Comparison of ENCODE assay signal across 9 mouse cellular contexts in the genomic region with DNA sequence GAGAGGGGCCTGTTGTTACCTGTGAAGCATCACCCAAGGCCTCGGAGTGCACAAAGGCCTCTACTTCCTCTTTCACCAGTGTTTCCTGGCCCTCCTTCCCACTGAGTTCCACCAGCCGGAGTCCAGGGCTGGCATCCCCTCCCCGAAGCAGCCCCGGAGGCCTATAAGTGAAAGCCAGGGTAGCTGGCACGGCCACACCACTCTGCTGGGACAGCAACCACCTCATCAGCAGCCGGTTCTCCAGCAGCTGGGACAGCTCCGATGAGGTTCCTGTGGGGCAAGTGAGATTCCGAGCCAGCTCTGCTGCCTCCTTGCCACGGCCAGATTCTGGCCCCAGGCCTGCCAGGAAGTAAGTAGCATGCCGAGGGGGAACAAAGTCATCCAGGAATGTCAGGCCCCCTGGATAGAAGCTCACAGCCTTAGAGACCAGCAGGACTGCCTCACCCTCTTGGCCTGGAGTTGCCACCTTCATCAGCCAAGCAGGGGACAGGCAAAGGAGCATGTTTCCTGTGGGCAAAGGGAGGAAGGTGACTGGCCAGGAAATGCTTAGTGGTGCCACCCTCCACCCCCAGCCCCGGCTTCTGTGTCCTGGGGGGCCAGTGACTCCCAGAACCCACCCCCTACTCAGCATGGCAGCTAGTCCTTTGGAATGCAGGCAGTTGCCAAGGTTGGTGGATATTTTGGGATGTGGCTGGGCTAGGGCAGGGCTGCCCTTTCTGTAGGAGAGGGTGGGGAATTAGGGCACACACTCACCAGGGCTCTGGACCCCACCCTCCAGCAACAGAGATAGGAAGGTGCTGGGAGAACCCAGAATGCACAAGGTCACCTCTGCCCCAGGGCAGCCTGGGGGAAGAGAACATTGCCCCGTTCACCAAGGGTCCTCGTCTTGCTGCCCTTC. TPM values are rescaled to one million over a fixed set of nuclear protein-coding genes. Genes with fewer than 3 reads are reported as not detected.
DNase-seq lines count a peak whose midpoint lies in the region; ATAC-seq and TF ChIP-seq lines count a peak whose summit lies in the region.
"Had no signal": no experiment of that assay in that cellular context is flagged by ENCODE, and none has a peak within 500 bp of the region (broad histone marks: within the 10 kb centered on the region; RNA-seq: fewer than 3 reads in every experiment).

No protein-coding gene starts in this region.

- in situ Hi-C loops in Patski (cut with MboI; ENCODE audit: low pct_unique_long_range_greater_than_20kb) = no loop called here

- ATAC-seq in kidney, embryonic 14.5 days (ENCODE audit: low FRiP score, low TSS enrichment) = no peak
- peak; percentile 16 for ATAC-seq in Patski
- no peak for ATAC-seq in limb, embryonic 15.5 days (ENCODE audit: insufficient number of reproducible peaks, low FRiP score, low TSS enrichment, low read depth)

- 0 out of 2 replicates have a peak, but pooled peaks cover 3% of the 10 kb centered on the region for H3K27me3 ChIP-seq in kidney, embryonic 14.5 days (ENCODE audit: control insufficient read depth, insufficient read depth, low read length)
- H3K27me3 ChIP-seq in Patski = no peaks in the 10 kb centered on the region
- no peaks in the 10 kb centered on the region for H3K27me3 ChIP-seq in limb, embryonic 15.5 days

- POLR2A ChIA-PET in Patski (lab: Charles Lee) = interaction anchor here (0.8 to 3.3 kb wide), 8 partner anchors 11 to 46 kb away, joined by 3 to 22 read pairs (median 4); partner anchors contain the start of genes AC109138.7, Clcf1, Ppp1ca and Rad9a

- H3K36me3 ChIP-seq in kidney, embryonic 14.5 days (ENCODE audit: control insufficient read depth, insufficient read depth, low read length) = no peaks in the 10 kb centered on the region
- H3K36me3 ChIP-seq in limb, embryonic 15.5 days = no peaks in the 10 kb centered on the region

- intact Hi-C loops in gastrocnemius, adult 2 months (cut with DNase I) = loop anchor here (2.0 kb wide), 1 partner anchor 57 kb away; no protein-coding TSS in a partner anchor

- H3K4me1 ChIP-seq in kidney, embryonic 14.5 days (ENCODE audit: control insufficient read depth, insufficient read depth, low read length) = peaks cover 21% of the 10 kb centered on the region
- H3K4me1 ChIP-seq in limb, embryonic 15.5 days = peaks cover 39% of the 10 kb centered on the region

- no peak overlapping the region for H3K27ac ChIP-seq in kidney, embryonic 14.5 days (ENCODE audit: low read depth, low read length)
- peak overlapping the region; percentile 98 for H3K27ac ChIP-seq in gastrocnemius, adult 2 months
- H3K27ac ChIP-seq in limb, embryonic 15.5 days = peak overlapping the region; percentile 66
- H3K27ac ChIP-seq: liver, embryonic 14.5 days had no signal

- CTCF ChIA-PET in Patski (lab: Charles Lee) = interaction anchor here (1.2 to 2.2 kb wide), 4 partner anchors 10 to 57 kb away, joined by 4 to 8 read pairs (median 6); partner anchors contain the start of genes Ppp1ca, Rad9a and Tbc1d10c

- H3K9me3 ChIP-seq in kidney, embryonic 14.5 days (ENCODE audit: control insufficient read depth, low read length) = no peaks in the 10 kb centered on the region
- H3K9me3 ChIP-seq in limb, embryonic 15.5 days = no peaks in the 10 kb centered on the region

- no peak for DNase-seq in kidney, postnatal 4 days
- peak; percentile 58 for DNase-seq in Patski (ENCODE audit: low read depth, low spot score)
- peak; percentile 84 for DNase-seq in gastrocnemius, adult 2 months
- DNase-seq in adrenal gland, adult 8-10 months = no peak
- DNase-seq in right cerebral cortex, postnatal 36 days (ENCODE audit: low spot score in 2 of 2) = no peak
- DNase-seq in thymus, postnatal 10 days (ENCODE audit: low spot score in 2 of 2) = no peak

- 74% methylated on average over 13 of the region's 13 CpGs for WGBS in kidney, embryonic 14.5 days
- WGBS in limb, embryonic 15.5 days = 43% methylated on average over 13 of the region's 13 CpGs

- H3K4me2 ChIP-seq in kidney, embryonic 14.5 days (replicated peaks; ENCODE audit: low read depth, low read length) = no peak overlapping the region
- no peak overlapping the region for H3K4me2 ChIP-seq in limb, embryonic 15.5 days

- H3K4me3 ChIP-seq in kidney, embryonic 14.5 days (ENCODE audit: low read length) = no peak overlapping the region
- H3K4me3 ChIP-seq in gastrocnemius, adult 2 months = peak overlapping the region; percentile 79
- no peak overlapping the region for H3K4me3 ChIP-seq in limb, embryonic 15.5 days

- TF ChIP-seq CTCF in Patski (IDR thresholded peaks at IDR 0.05) = no peak
- TF ChIP-seq CTCF in gastrocnemius, adult 2 months (IDR thresholded peaks at IDR 0.05) = no peak

- 0 out of 2 replicates have a peak overlapping the region, but pooled peaks have one; percentile 23 for H3K9ac ChIP-seq in kidney, embryonic 14.5 days (ENCODE audit: low read depth, low read length)
- no peak overlapping the region for H3K9ac ChIP-seq in limb, embryonic 15.5 days
- H3K9ac ChIP-seq: liver, embryonic 14.5 days had no signal

RNA-seq across cellular contexts. Expression of gene Carns1, which starts 3.6 kb away (rescaled TPM):
- polyA plus RNA-seq in kidney, embryonic 14.5 days (2014; fragmentation: Nextera tagmentation; extraction: Ambion mirVana) = 1.7 and 1.9 TPM in 2 replicates
- polyA plus RNA-seq in Patski (2021) = 13.7 TPM
- total RNA-seq in gastrocnemius, adult 2 months (2021) = 10 to 100 TPM; 23.1 to 25.9 TPM
- 1.8 and 2.7 TPM in 2 replicates for polyA plus RNA-seq in limb, embryonic 15.5 days (2015; fragmentation: Nextera tagmentation; extraction: Ambion mirVana)
- 1 to 10 TPM; 3.6 to 6.8 (median 5.2) TPM for total RNA-seq in adrenal gland, adult 8-10 months (2022)

RNA-seq across cellular contexts. Expression of gene Rps6kb2, which starts 8.5 kb away (rescaled TPM):
- polyA plus RNA-seq in kidney, embryonic 14.5 days (2014; fragmentation: Nextera tagmentation; extraction: Ambion mirVana) = 33.4 and 42.0 TPM in 2 replicates
- 43.0 TPM for polyA plus RNA-seq in Patski (2021)
- total RNA-seq in gastrocnemius, adult 2 months (2021) = 10 to 100 TPM; 24.8 to 27.8 TPM
- polyA plus RNA-seq in limb, embryonic 15.5 days (2015; fragmentation: Nextera tagmentation; extraction: Ambion mirVana) = 68.8 and 79.3 TPM in 2 replicates
- total RNA-seq in adrenal gland, adult 8-10 months (2022) = 10 to 100 TPM; 29.2 to 53.0 (median 46.7) TPM

RNA-seq across cellular contexts. Expression of gene Ptprcap, which starts 18.2 kb away (rescaled TPM):
- polyA plus RNA-seq in kidney, embryonic 14.5 days (2014; fragmentation: Nextera tagmentation; extraction: Ambion mirVana) = 0.57 and 0.80 TPM in 2 replicates
- 0.62 TPM for polyA plus RNA-seq in Patski (2021)
- under 1 TPM in 1 of 2 experiments, not detected in 1; 0.43 TPM for total RNA-seq in gastrocnemius, adult 2 months (2021)
- 7.4 and 9.5 TPM in 2 replicates for polyA plus RNA-seq in limb, embryonic 15.5 days (2015; fragmentation: Nextera tagmentation; extraction: Ambion mirVana)
- 1 to 10 TPM; 2.2 to 4.4 (median 3.4) TPM for total RNA-seq in adrenal gland, adult 8-10 months (2022)

RNA-seq across cellular contexts. Expression of gene Tbc1d10c, which starts 19.4 kb away (rescaled TPM):
- 2.7 and 3.2 TPM in 2 replicates for polyA plus RNA-seq in kidney, embryonic 14.5 days (2014; fragmentation: Nextera tagmentation; extraction: Ambion mirVana)
- 1.9 TPM for polyA plus RNA-seq in Patski (2021)
- 1 to 10 TPM; 6.7 to 6.8 TPM for total RNA-seq in gastrocnemius, adult 2 months (2021)
- 3.9 and 4.5 TPM in 2 replicates for polyA plus RNA-seq in limb, embryonic 15.5 days (2015; fragmentation: Nextera tagmentation; extraction: Ambion mirVana)
- total RNA-seq in adrenal gland, adult 8-10 months (2022) = 1 to 10 TPM; 1.6 to 2.8 (median 1.9) TPM

RNA-seq across cellular contexts. Expression of gene Ppp1ca, which starts 20.2 kb away (rescaled TPM):
- polyA plus RNA-seq in kidney, embryonic 14.5 days (2014; fragmentation: Nextera tagmentation; extraction: Ambion mirVana) = 987 and 1,041 TPM in 2 replicates
- polyA plus RNA-seq in Patski (2021) = 674 TPM
- 100 to 1,000 TPM; 201 to 214 TPM for total RNA-seq in gastrocnemius, adult 2 months (2021)
- 759 and 834 TPM in 2 replicates for polyA plus RNA-seq in limb, embryonic 15.5 days (2015; fragmentation: Nextera tagmentation; extraction: Ambion mirVana)
- 100 to 1,000 TPM; 371 to 396 (median 387) TPM for total RNA-seq in adrenal gland, adult 8-10 months (2022)

Comparison
In these comparisons a context has a peak if more than half of its experiments do, and no peak if none do; other contexts are left out.
1. DNase-seq: peak in Patski (single experiment) and gastrocnemius, adult 2 months (single experiment); none in kidney, postnatal 4 days (0 of 2), adrenal gland, adult 8-10 months (single experiment), right cerebral cortex, postnatal 36 days (0 of 2) and thymus, postnatal 10 days (0 of 2).